Mouse (Mus musculus) cerebellum, adult 2 months (tissue): ENCODE results near the gene Acer3. TPM values are rescaled to one million over a fixed set of nuclear protein-coding genes. Genes with fewer than 3 reads are reported as not detected.

Experiments used
- DNase-seq, 2 experiments: peaks; one replicate each; pipeline ENCODE4 v3.0.0; 2021
- H3K27ac ChIP-seq: fragments of 200-500 bp; 2 replicates; pipeline ENCODE4 v1.5.1; 2012; ENCODE audit warnings: low read length, control low read depth, inconsistent platforms; ENCODE audit not compliant: insufficient read depth
- H3K27me3 ChIP-seq: fragments of 200-500 bp; 2 replicates; pipeline ENCODE4 v1.6.1; 2012; ENCODE audit warnings: inconsistent platforms, mild to moderate bottlenecking, low read length, moderate library complexity; ENCODE audit not compliant: control insufficient read depth, insufficient read depth
- H3K4me1 ChIP-seq: fragments of 200-500 bp; 2 replicates; pipeline ENCODE4 v1.6.1; 2011; ENCODE audit warnings: low read length; ENCODE audit not compliant: control insufficient read depth, insufficient read depth
- H3K4me3 ChIP-seq: fragments of 200-500 bp; replicated peaks from 2 replicates; pipeline ENCODE3; 2011; ENCODE audit warnings: mild to moderate bottlenecking, low read depth, low read length, control low read depth; ENCODE audit not compliant: insufficient read depth
- CTCF ChIP-seq: fragments of 200-500 bp; IDR thresholded peaks from 2 replicates; pipeline ENCODE4 v1.5.1; 2011; ENCODE audit warnings: low read depth, mild to moderate bottlenecking, control low read depth, low read length, moderate library complexity, borderline replicate concordance; ENCODE audit not compliant: insufficient read depth
- POLR2A ChIP-seq: fragments of 200-500 bp; IDR thresholded peaks from 2 replicates; pipeline ENCODE4 v1.6.1; 2011; ENCODE audit warnings: low read length, control low read depth, borderline replicate concordance; ENCODE audit not compliant: insufficient read depth
- WGBS: fragments of 180-500 bp; shearing (Covaris S2); methylation state at CpG from one replicate; pipeline ENCODE4 v1.1.7; 2018; 5-methylcytosine and 5-hydroxymethylcytosine counted together
- polyA plus RNA-seq: library from polyadenylated mRNA; depleted of rRNA; stranded (reverse); fragments of >200 nt; gene quantifications from 2 replicates; pipeline ENCODE4 v1.2.3, GENCODE M21; 2012

Acer3 gene
- polyA plus RNA-seq, 1 experiment = 11.8 TPM

- Histone ChIP-seq H3K27ac (no peak overlapping the region), H3K4me3 (no peak overlapping the region), H3K4me1 (peaks cover 6% of the 10 kb centered on the region), H3K27me3 (no peaks in the 10 kb centered on the region)
- no peak for DNase-seq
- TF ChIP-seq POLR2A = no peak
- WGBS = 76% methylated on average over 7 of the region's 7 CpGs
These were observed 927 bp downstream of the Acer3 start for GRCm38 (mm10) chr7:98320006-98320556.

- H3K27ac ChIP-seq = no peak overlapping the region
- H3K4me3 ChIP-seq = no peak overlapping the region
- H3K4me1 ChIP-seq = no peaks in the 10 kb centered on the region
- no peak for TF ChIP-seq CTCF
- no peak for TF ChIP-seq POLR2A
- 21% methylated on average over 2 of the region's 2 CpGs for WGBS
- H3K27me3 ChIP-seq = no peaks in the 10 kb centered on the region
- DNase-seq = no peak
These were observed 4.4 kb downstream of the Acer3 start for GRCm38 (mm10) chr7:98316568-98316967.

DNA sequence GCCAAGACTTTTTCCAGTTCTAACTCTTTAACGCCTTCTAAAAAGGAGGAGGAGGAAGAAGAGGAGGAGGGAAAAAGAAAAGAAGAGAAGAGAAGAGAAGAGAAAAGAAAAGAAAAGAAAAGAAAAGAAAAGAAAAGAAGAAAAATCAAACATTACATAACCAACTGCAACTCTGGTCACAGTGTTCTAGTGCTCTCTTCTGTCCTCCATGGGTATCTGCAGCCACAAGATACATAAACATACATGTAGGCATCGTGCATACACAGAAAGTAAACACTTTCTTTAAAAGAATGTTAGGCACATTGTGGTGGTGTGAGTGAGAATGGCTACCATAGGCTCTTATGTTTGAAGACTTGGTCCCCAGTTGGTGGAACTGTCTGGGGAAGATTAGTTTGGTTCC is 5.9 kb downstream of the Acer3 start:
- 88% methylated on average over 2 of the region's 2 CpGs for WGBS

GRCm38 (mm10) chr7:98312185-98312920 is 8.7 kb downstream of the Acer3 start:
- TF ChIP-seq CTCF (no peak), POLR2A (no peak)
- DNase-seq = no peak
- H3K4me3 ChIP-seq = no peak overlapping the region
- H3K4me1 ChIP-seq = no peaks in the 10 kb centered on the region
- WGBS = 63% methylated on average over 4 of the region's 4 CpGs
- H3K27ac ChIP-seq = no peak overlapping the region
- no peaks in the 10 kb centered on the region for H3K27me3 ChIP-seq

More for the DNA sequence above, 5.9 kb downstream of the Acer3 start:
- no peak overlapping the region for H3K4me3 ChIP-seq
- H3K4me1 ChIP-seq = no peaks in the 10 kb centered on the region
- no peak overlapping the region for H3K27ac ChIP-seq
- TF ChIP-seq CTCF = no peak
- no peak for TF ChIP-seq POLR2A
- DNase-seq = no peak
- H3K27me3 ChIP-seq = no peaks in the 10 kb centered on the region

- 71% methylated on average over 6 of the region's 6 CpGs for WGBS
These were observed 10.7 kb downstream of the Acer3 start for GRCm38 (mm10) chr7:98310266-98310665.

DNA sequence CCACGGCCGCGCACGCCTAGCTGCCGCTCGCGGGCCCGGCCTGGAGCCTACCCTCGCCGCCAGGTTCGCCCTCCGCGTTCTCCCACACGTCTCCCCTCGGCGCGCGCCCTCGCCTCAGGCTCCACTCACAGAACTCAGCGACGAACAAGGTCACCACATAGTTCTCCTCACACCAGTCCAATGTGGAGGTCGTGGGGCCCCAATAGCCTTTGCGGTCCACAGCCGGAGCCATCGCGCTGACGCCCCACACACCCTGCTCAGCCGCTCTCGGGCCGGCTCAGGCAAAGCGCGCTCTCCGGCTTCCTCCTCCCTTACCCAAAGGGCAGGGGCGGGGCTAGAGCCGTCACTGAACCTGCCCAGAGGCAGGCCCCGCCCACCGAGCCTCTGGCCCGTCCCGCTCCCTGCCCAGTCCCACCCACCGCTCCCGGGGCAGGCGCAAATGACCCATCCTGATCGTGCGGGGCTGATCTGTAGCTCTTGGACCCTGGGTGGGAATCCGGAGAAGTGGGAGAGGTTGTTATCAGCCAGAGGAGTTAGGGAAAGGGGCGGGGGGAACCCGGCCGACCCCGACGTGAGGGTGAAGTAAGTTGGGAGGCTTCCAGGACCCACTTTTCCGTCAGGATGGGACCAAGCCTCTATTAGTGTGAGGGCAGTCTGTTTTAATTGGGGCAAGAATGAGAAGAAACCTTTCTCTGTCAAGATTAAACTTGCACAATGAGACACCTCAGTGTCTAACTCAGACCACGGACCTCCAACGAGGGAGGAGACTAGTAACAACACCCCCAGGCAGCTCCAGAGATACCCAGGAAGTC is 11.6 kb downstream of the Acer3 start:
- H3K4me3 ChIP-seq = peak overlapping the region; percentile 67
- 0 out of 2 replicates have a peak overlapping the region, but pooled peaks have one; percentile 26 for H3K27ac ChIP-seq
- DNase-seq = peak; percentile 93 to 94
- no peaks in the 10 kb centered on the region for H3K27me3 ChIP-seq
- no peaks in the 10 kb centered on the region for H3K4me1 ChIP-seq
- TF ChIP-seq POLR2A (peak; percentile 96), CTCF (no peak)
- WGBS = 1% methylated on average over 53 of the region's 53 CpGs

More at GRCm38 (mm10) chr7:98310266-98310665, 10.7 kb downstream of the Acer3 start:
- Histone ChIP-seq H3K4me3 (no peak overlapping the region), H3K27ac (no peak overlapping the region), H3K4me1 (no peaks in the 10 kb centered on the region), H3K27me3 (no peaks in the 10 kb centered on the region)
- no peak for DNase-seq
- TF ChIP-seq CTCF (no peak), POLR2A (no peak)

GRCm38 (mm10) chr7:98308607-98309218 is 12.3 kb downstream of the Acer3 start:
- under 1% methylated on average over 33 of the region's 33 CpGs for WGBS
- DNase-seq = no peak
- Histone ChIP-seq H3K4me3 (peak overlapping the region; percentile 67), H3K4me1 (no peaks in the 10 kb centered on the region), H3K27me3 (no peaks in the 10 kb centered on the region), H3K27ac (peak overlapping the region; percentile 26; the same call in 1 of the 2 replicates)
- TF ChIP-seq CTCF = no peak
- no peak for TF ChIP-seq POLR2A
